Mouse (Mus musculus): ENCODE results near the gene Qrich1. TPM values are rescaled to one million over a fixed set of nuclear protein-coding genes. Genes with fewer than 3 reads are reported as not detected.
"Not testable (repeated sequence)": the region's sequence is repeated elsewhere in the genome, so short reads cannot be mapped to it uniquely, and the experiment has no call there.

The Qrich1 gene
- polyA plus RNA-seq, 1 experiment from 2014 or later, result 168 TPM

DNA sequence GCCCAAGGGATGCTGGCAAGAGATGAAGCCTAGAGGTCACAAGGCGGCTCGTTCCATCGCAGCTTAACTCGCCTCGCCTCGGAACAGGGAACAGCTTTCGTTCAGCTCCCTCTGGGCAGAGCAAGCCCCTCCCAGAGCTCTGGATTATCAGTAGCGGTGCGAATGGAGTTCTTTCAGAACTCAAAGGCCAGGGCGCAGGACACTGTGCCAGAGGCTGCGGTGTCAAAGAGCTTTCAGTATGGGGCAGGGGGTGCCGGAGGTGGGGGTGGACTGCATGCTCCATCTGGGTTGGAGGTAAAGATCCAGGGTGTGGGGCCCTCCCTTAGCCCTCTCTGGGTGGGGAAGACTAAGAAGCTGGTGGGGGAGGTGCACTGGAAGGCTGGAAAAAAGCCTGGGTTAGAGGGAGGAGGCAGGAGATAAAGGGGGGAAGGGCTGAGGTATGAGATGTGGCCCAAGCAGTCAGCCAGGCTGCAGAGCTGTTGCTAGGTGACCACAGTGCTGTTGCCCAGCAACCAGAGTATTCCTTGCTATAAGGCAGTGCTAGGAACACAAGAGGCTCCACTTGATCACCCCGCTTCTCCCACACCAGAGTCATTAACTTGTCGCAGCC, 71.1 kb downstream of the Qrich1 start:
- WGBS, result 1% methylated on average over 14 of the region's 14 CpGs
- peak overlapping the region; percentile 53 for H3K4me3 ChIP-seq
- H3K36me3 ChIP-seq (replicated peaks), result no peaks in the 10 kb centered on the region
- peaks cover 40% of the 10 kb centered on the region for H3K4me1 ChIP-seq
- H3K9me3 ChIP-seq, result no peaks in the 10 kb centered on the region
- H3K27ac ChIP-seq (replicated peaks), result peak overlapping the region; percentile 92
- DNase-seq (ENCODE audit: low spot score), result peak; percentile 91
- H3K27me3 ChIP-seq (replicated peaks; ENCODE audit: low read depth, poor library complexity, severe bottlenecking), result no peaks in the 10 kb centered on the region

DNA sequence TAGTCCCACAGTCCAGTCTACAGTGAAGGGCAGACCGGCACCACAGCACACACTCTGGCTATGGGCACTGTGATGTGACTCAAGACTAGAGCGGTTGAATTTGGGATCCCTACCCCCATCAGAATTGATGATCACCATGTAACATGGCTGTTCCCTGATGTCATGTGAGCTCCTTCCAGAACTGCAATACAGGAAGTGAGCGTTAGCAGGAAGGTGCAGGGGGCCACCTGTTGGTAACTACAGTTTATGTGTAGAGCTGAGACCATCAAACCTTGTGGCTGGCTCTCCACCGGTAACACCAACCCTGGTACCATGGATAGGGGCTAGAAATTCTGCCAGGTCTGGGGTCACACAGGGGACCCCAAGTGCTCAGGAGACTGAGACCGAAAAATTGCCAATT, 72.6 kb downstream of the Qrich1 start:
- Histone ChIP-seq H3K36me3 (replicated peaks) (no peaks in the 10 kb centered on the region; the same call in 1 of the 2 replicates), H3K27me3 (replicated peaks; ENCODE audit: low read depth, poor library complexity, severe bottlenecking) (no peaks in the 10 kb centered on the region), H3K4me1 (peaks cover 40% of the 10 kb centered on the region), H3K4me3 (no peak overlapping the region), H3K9me3 (no peaks in the 10 kb centered on the region), H3K27ac (replicated peaks) (peak overlapping the region; percentile 92)
- 76% methylated on average over 5 of the region's 5 CpGs for WGBS
- peak; percentile 31 for DNase-seq (ENCODE audit: low spot score)

DNA sequence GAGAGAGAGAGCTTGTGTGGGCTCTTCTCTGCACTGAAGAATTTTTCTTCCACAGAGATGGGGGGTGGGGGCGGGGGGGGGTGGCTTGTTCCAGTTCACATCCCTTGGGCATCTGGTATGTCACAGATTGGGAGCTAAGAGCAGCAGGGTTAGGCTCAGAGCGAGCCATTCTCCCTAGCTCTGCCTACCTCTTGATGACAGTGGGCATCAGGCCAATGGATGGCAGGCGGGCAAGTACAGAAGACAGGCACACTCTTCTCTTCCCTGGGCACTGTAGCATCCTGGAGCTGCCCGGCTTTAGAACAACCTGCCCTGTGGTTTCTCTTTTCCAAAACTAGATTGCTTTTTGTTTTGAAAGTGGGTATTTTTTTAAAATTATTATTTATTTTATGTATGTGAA, 74.9 kb downstream of the Qrich1 start:
- H3K36me3 ChIP-seq (replicated peaks), result no peaks in the 10 kb centered on the region; the same call in 1 of the 2 replicates

GRCm38 (mm10) chr9:108594354-108594753, 77.7 kb downstream of the Qrich1 start:
- H3K9me3 ChIP-seq, result no peaks in the 10 kb centered on the region
- no peak for DNase-seq (ENCODE audit: low spot score)
- WGBS, result 88% methylated on average over 3 of the region's 3 CpGs
- peaks cover 3% of the 10 kb centered on the region; the same call in 1 of the 2 replicates for H3K27me3 ChIP-seq (replicated peaks; ENCODE audit: low read depth, poor library complexity, severe bottlenecking)
- peaks cover 26% of the 10 kb centered on the region for H3K4me1 ChIP-seq
- H3K4me3 ChIP-seq, result no peak overlapping the region
- no peak overlapping the region for H3K27ac ChIP-seq (replicated peaks)
- no peaks in the 10 kb centered on the region; the same call in 1 of the 2 replicates for H3K36me3 ChIP-seq (replicated peaks)

More for the DNA sequence above, 74.9 kb downstream of the Qrich1 start:
- H3K4me1 ChIP-seq, result peaks cover 39% of the 10 kb centered on the region
- DNase-seq (ENCODE audit: low spot score), result no peak
- H3K4me3 ChIP-seq, result no peak overlapping the region
- no peaks in the 10 kb centered on the region for H3K27me3 ChIP-seq (replicated peaks; ENCODE audit: low read depth, poor library complexity, severe bottlenecking)
- 89% methylated on average over 4 of the region's 4 CpGs for WGBS
- H3K9me3 ChIP-seq, result no peaks in the 10 kb centered on the region
- no peak overlapping the region for H3K27ac ChIP-seq (replicated peaks)

- Histone ChIP-seq H3K9me3 (no peaks in the 10 kb centered on the region), H3K4me1 (peaks cover 20% of the 10 kb centered on the region), H3K36me3 (replicated peaks) (peaks cover 7% of the 10 kb centered on the region), H3K27me3 (replicated peaks; ENCODE audit: low read depth, poor library complexity, severe bottlenecking) (peaks cover 3% of the 10 kb centered on the region; the same call in 1 of the 2 replicates), H3K4me3 (peak within 1 kb of the TSS; percentile 76), H3K27ac (replicated peaks) (peak within 1 kb of the TSS; percentile 78)
- peak; percentile 74 for DNase-seq (ENCODE audit: low spot score)
- 3% methylated on average over 69 of the region's 69 CpGs for WGBS
These were observed 80.6 kb downstream of the Qrich1 start, which contains the start of gene P4htm for GRCm38 (mm10) chr9:108596998-108597764. P4htm (minus strand) TSS chr9:108597667.

DNA sequence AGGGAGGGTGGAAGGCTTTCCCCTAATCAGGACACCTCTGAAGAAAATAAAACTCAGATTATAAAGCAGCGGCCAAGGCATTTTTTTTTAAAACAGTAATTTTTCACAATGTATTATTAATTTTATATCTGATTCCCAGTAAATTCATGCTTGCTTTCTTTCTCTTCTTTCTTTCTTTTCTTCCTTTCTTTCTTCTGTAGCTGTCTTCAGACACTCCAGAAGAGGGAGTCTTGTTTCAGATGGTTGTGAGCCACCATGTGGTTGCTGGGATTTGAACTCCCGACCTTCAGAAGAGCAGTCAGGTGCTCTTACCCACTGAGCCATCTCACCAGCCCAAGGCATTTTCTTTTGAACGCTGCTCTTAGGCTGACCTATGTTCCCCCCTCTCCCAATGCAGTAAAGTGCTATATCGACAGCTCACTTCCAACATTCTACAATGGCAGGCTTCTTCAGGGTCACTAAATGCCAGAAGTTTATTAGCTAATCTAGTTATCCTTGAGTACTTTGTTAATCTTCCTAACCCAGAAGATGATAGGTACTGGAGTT, 82.5 kb downstream of the Qrich1 start:
- Histone ChIP-seq H3K27me3 (replicated peaks; ENCODE audit: low read depth, poor library complexity, severe bottlenecking) (peaks cover 3% of the 10 kb centered on the region; the same call in 1 of the 2 replicates), H3K27ac (replicated peaks) (no peak overlapping the region), H3K4me3 (no peak overlapping the region), H3K4me1 (peaks cover 21% of the 10 kb centered on the region), H3K9me3 (no peaks in the 10 kb centered on the region), H3K36me3 (replicated peaks) (peaks cover 26% of the 10 kb centered on the region)
- no peak for DNase-seq (ENCODE audit: low spot score)
- 75% methylated on average over 4 of the region's 4 CpGs for WGBS

DNA sequence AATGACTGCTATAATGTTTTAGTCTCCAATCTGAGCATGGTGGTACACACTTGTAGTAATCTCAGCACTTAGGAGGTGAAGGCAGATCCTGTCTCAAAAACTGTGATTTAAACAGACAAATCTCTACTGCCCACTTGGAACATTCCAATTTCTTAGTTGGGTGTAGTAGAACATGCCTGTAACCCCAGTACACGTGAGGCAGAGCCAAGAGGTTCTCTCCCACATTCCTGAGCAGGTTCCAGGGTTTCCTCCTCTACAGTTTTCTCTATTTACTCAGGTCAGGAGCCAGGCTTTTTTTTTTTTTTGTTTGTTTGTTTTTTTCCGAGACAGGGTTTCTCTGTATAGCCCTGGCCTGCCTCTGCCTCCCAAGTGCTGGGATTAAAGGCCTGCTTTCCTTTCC, 83.4 kb downstream of the Qrich1 start:
- H3K9me3 ChIP-seq, result no peaks in the 10 kb centered on the region
- WGBS, result 58% methylated on average over 2 of the region's 2 CpGs
- H3K4me3 ChIP-seq, result no peak overlapping the region

DNA sequence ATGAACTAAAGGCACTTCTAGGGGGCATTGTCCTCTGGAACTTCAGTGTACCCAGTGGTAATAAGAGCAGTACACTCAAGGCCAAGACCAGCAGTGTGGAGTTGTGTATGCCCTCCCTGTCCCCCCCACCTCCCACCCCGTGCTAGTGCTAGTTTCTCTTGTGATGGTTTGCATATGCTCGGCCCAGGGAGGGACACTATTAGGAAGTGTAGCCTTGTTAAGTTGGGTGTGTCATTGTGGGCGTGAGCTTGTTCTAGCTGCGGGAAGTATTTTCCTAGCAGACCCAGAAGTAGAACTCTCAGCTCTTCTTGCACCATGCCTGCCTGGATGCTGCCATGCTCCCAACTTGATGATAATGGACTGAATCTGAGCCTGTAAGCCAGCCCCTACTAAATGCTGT, 85.4 kb downstream of the Qrich1 start:
- 82% methylated on average over 4 of the region's 4 CpGs for WGBS
- Histone ChIP-seq H3K36me3 (replicated peaks) (peaks cover 55% of the 10 kb centered on the region), H3K27ac (replicated peaks) (no peak overlapping the region), H3K4me3 (no peak overlapping the region), H3K4me1 (peaks cover 16% of the 10 kb centered on the region), H3K27me3 (replicated peaks; ENCODE audit: low read depth, poor library complexity, severe bottlenecking) (peaks cover 2% of the 10 kb centered on the region; the same call in 1 of the 2 replicates), H3K9me3 (no peaks in the 10 kb centered on the region)
- DNase-seq (ENCODE audit: low spot score), result no peak

More for the DNA sequence above, 83.4 kb downstream of the Qrich1 start:
- Histone ChIP-seq H3K27me3 (replicated peaks; ENCODE audit: low read depth, poor library complexity, severe bottlenecking) (peaks cover 3% of the 10 kb centered on the region; the same call in 1 of the 2 replicates), H3K27ac (replicated peaks) (no peak overlapping the region), H3K4me1 (peaks cover 26% of the 10 kb centered on the region), H3K36me3 (replicated peaks) (peaks cover 35% of the 10 kb centered on the region)
- no peak for DNase-seq (ENCODE audit: low spot score)

DNA sequence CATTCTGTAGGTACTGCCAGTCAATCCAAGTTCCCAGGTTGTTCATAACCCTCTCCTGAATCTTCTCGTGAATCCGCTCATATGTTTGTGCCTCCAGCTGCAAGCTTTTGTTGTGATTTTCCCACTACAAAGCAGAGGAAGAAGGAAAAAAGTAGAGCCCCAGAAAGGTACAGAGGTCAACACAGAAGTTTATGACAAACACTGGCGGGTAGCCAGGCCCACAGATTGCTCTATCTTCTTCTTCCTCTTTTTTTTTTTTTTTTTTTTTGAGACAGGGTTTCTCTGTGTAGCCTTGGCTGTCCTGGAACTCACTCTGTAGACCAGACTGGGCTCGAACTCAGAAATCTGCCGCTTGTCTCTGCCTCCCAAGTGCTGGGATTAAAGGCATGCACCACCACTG, 91.3 kb downstream of the Qrich1 start:
- H3K4me1 ChIP-seq; H3K4me3 ChIP-seq; H3K27me3 ChIP-seq (replicated peaks; ENCODE audit: low read depth, poor library complexity, severe bottlenecking); H3K27ac ChIP-seq (replicated peaks); DNase-seq (ENCODE audit: low spot score); H3K9me3 ChIP-seq: not testable (repeated sequence)
- H3K36me3 ChIP-seq (replicated peaks), result peaks cover 100% of the 10 kb centered on the region
- WGBS, result 92% methylated on average over 5 of the region's 5 CpGs

DNA sequence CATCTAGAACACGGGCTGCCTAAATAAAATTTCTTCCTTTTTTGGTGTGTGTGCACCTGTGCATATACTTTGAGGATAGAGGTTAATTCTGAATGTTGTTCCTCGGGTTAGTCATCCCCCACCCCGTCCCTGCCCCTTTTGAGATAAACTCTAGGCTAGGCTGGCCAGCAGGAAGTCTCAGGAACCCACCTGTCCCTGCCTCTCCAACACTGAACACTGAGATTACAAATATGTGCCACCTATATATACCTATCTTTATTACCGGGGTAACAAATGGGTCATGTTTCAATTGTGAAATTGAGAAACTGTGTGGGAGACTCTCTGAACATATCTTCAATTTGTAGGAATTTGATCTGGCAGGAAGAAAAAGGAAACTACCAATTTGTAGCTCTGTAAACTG, 92.3 kb downstream of the Qrich1 start:
- H3K36me3 ChIP-seq (replicated peaks), result peaks cover 100% of the 10 kb centered on the region
- H3K27me3 ChIP-seq (replicated peaks; ENCODE audit: low read depth, poor library complexity, severe bottlenecking), result no peaks in the 10 kb centered on the region
- H3K27ac ChIP-seq (replicated peaks), result no peak overlapping the region
- H3K9me3 ChIP-seq, result no peaks in the 10 kb centered on the region
- no peak for DNase-seq (ENCODE audit: low spot score)
- H3K4me1 ChIP-seq, result peaks cover 6% of the 10 kb centered on the region
- no peak overlapping the region for H3K4me3 ChIP-seq
- 89% methylated on average over 4 of the region's 4 CpGs for WGBS

Measured in embryonic facial prominence, embryonic 10.5 days (tissue).